Mouse (Mus musculus) E14TG2a.4 (cell line): Measurements from ENCODE around the gene Elf3.

ENCODE experiments used
- CTCF ChIP-seq: conservative IDR thresholded peaks from 2 replicates; pipeline ENCODE4 v1.5.1; 2014; ENCODE audit warnings: low read length
- NANOG ChIP-seq: IDR thresholded peaks from 2 replicates; pipeline ENCODE4 v1.6.1; 2014; ENCODE audit warnings: borderline replicate concordance, low read length, mixed read lengths

DNA sequence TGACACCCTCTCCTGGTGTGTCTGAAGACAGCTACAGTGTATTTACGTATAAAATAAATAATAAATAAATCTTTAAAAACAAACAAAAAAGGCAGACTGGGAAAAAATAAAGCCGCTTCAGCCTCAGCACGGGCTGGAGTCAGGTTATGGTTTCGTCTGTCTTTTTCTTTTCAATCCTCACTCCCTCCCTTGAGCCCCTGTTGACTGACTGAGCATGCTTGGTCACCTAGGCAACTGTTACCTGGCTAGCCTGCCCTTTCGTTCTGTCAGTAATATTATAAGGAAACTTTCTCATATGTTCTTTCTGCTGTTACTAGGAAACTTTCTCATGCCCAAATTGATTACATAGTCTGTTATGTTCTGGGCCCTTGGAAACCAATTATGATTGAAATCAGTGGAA is 32.5 kb upstream of the Elf3 start:
- TF ChIP-seq CTCF (no peak), NANOG (no peak)
